Mouse (Mus musculus) testis, adult 2 months (tissue): ENCODE results near the gene Hoxa11.

ENCODE experiments used
- CTCF ChIP-seq: fragments of 200-500 bp; IDR thresholded peaks from 2 replicates; pipeline ENCODE4 v1.5.1; 2012; ENCODE audit warnings: low read depth, mild to moderate bottlenecking, inconsistent platforms, low read length, moderate library complexity; ENCODE audit not compliant: control insufficient read depth, insufficient read depth, insufficient replicate concordance
- POLR2A ChIP-seq: fragments of 200-500 bp; IDR thresholded peaks from 2 replicates; pipeline ENCODE4 v1.6.1; 2012; ENCODE audit warnings: low read depth, mild to moderate bottlenecking, inconsistent platforms, low read length, moderate library complexity; ENCODE audit not compliant: control insufficient read depth

DNA sequence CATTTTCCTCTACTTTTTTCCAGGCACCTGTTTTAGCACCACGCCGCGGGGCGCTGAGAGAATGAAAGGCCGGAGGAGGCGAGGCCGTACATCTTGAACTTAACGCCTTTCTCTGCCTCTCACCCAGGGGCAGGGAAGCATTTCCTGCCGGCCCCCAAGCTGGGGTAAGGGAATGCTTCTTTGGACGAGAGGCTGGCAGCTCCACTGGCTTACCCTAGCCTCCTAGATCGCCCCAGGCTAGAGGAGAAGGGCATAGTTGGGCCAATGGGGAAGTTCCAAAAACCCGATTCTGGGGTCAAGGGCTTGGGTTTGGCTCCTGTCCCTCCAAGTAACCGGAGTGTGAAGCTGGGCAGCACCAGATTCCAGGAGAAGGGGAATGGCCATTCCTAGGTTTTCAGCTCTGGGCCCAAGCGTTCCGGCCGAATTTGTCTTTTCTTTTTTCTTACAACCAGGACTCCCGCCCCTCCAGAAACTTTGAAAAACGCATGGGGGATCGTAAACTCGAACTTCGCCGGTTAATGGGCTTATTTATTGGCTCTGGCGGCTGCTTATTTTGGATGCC lies 12.5 kb downstream of the Hoxa11 start:
- TF ChIP-seq POLR2A (no peak), CTCF (no peak)
